Mouse (Mus musculus) spleen, postnatal 4 days (tissue): ENCODE data around the gene Sft2d1.

Experiments
- DNase-seq, 2 experiments: peaks; one replicate each; pipeline ENCODE4 v3.0.0; 2022; ENCODE audit warnings: low spot score in 2 of 2

Sft2d1 gene

DNA sequence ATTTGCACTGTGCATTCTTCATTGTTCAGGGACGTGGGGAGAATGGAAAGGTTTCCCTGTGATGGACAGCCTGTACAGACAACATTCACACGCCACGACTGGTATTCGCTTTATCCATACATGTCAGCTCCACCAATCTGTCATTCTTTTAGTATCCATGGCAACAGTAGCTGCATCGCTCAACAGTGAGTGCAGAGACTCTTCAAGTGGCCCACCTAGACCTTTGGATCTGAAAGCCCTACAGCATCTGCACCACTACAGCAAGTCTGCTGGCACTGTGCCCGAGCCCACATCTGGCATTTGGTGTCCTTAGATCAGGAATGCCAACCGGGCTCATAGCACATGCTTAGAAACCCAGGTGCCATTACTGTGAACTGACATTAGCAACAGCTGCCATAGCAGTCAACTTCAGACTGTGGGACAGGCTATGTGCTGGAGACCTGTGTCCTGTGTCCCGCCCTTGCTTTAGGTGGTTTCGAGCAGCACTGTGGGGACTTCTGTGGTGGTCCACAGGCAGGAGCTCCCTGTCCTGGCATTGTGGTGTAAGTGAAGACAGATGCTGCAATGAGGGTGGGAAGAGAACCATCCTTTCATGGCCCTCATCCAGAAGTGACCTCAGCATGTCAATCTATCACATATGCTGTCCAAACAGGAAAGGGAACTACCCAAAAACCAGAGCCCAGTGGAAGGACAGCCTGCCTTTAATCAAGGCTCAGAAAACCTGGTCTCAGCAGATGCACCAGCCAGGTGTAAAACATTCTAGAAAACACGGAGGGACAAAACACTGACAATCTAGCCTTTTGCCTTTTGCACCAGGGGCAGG is 50.6 kb downstream of the Sft2d1 start:
- no peak for DNase-seq

DNA sequence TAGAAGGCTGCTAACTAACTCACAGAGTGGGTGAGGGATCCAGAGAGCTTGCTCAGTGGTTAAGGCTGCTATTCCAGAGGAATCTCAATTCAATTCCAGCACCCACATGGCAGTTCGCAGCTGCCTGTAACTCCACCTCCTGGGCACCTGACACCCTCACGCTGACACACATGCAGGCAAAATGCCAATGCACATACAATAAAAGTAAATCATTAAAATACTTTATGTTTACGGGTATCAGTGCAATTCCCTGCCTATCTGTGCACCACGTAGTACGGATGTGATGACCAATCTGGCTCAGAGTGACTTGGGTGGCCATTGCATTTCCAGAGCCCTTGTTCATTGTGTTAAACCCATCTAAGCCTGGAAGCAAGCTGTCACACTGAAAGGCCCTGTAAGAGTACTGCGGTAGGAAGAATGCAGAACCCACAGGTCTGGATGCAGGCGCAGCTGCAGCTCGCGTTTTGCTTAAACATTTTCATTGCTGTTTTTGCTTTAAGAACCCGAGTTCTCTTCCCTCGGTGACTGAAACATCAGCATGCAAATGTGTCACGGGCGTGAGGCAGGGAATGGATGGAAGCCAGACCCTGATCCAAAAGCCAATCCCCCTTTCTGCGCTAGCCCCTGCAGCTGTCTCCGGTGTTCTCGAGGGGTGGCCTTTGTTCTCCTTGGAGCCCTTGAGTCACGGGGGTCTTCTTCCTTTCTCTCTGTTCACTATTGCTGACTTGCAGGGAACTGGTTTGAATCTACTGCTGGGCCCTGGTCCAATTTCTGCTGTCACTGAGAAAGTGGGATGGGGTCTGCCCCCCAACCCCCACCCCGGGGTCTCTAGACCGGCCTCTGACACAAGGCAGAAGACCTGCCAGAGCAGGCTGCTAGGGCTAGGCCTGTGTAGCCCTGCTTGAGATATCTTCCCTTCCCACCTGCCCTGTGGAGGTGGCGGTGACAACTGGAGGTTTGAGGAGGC is 56.9 kb downstream of the Sft2d1 start:
- DNase-seq = no peak

- no peak for DNase-seq
These were observed 57.7 kb downstream of the Sft2d1 start for GRCm38 (mm10) chr17:8368570-8368969.

DNA sequence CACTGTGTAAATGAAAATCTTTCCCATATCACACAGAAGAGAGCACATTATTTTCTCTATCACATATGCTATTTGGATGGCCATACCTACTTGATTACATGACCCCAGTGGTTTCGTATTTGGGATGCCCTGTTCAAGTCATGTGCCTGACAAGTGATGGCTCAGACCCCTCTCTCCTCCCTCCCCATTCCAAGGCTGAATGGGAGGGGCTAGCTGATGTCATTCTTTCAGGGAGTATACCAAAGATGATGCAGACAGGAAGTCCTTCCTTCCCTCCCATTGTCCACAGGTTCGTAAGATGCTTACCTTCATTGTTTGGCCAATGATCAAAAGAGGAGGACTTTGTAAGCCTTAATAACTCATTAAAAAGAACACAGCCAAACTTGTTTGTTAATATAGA is 58.3 kb downstream of the Sft2d1 start:
- DNase-seq = no peak

GRCm38 (mm10) chr17:8370634-8371229 is 59.8 kb downstream of the Sft2d1 start:
- DNase-seq = no peak

- peak; percentile 35 to 70 for DNase-seq
These were observed 60.9 kb downstream of the Sft2d1 start for GRCm38 (mm10) chr17:8371834-8372233.

GRCm38 (mm10) chr17:8372286-8373046 is 61.6 kb downstream of the Sft2d1 start:
- DNase-seq = peak; percentile 64 to 87
